Mouse (Mus musculus) lung, adult 2 months (tissue): ENCODE results near the gene Atg10. TPM values are rescaled to one million over a fixed set of nuclear protein-coding genes. Genes with fewer than 3 reads are reported as not detected.

Experiments
- DNase-seq: peaks from one replicate; pipeline ENCODE4 v3.0.0; 2022
- H3K4me1 ChIP-seq: fragments of 200-500 bp; 2 replicates; pipeline ENCODE4 v1.6.1; 2011; ENCODE audit warnings: low read length; ENCODE audit not compliant: control insufficient read depth, insufficient read depth
- H3K4me3 ChIP-seq: fragments of 200-500 bp; replicated peaks from 2 replicates; pipeline ENCODE3; 2011; ENCODE audit warnings: low read depth, mild to moderate bottlenecking, control low read depth, low read length; ENCODE audit errors: extremely low read depth
- CTCF ChIP-seq: fragments of 200-500 bp; IDR thresholded peaks from 2 replicates; pipeline ENCODE4 v1.5.1; 2011; ENCODE audit warnings: mild to moderate bottlenecking, low read length, control low read depth; ENCODE audit not compliant: insufficient read depth
- POLR2A ChIP-seq: fragments of 200-500 bp; IDR thresholded peaks from 2 replicates; pipeline ENCODE4 v1.6.1; 2011; ENCODE audit warnings: low read depth, mild to moderate bottlenecking, control low read depth, low read length, borderline replicate concordance; ENCODE audit errors: extremely low read depth
- WGBS: fragments of 180-500 bp; shearing (Covaris S2); methylation state at CpG from one replicate; pipeline ENCODE4 v1.1.7; 2018; 5-methylcytosine and 5-hydroxymethylcytosine counted together
- polyA plus RNA-seq: library from polyadenylated mRNA; depleted of rRNA; stranded (reverse); fragments of >200 nt; gene quantifications from 2 replicates; pipeline ENCODE4 v1.2.3, GENCODE M21; 2012

Atg10 gene
- polyA plus RNA-seq, 1 experiment = 2.8 TPM

DNA sequence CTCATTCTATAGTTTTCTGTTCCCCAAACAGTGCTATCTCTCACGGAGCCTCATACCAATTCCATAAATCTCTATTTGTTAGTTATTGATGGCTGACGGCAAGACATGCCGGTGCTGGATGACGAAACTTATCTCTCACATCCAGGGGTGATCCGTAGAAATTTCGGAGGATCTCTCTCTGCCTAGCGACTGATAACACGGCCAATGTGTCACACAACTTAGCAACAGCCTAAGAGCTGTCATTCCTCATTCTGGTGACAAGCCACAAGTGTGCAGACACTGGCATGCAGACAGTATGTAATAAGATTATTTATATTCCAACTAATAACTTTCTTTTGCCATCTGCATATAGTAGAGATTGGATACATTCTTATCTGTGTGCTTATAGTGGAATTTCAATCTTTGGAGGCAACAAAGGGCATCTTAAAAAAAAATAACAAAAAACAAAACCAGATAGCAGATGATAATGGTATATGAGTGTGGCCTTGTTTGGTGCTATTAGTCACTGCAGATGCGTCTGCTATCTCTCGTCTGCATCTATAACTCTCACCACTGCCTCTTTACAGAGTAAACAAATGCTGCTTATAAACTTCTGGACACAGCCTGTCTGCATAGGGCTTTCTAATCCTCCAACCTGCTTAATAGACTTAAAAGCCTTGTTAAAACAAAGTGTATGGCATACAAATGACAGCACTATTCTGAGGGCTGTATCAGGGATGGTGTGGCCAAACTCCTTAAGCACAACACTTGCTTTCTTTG, 253.3 kb downstream of the Atg10 start:
- no peak for DNase-seq
- Histone ChIP-seq H3K4me3 (no peak overlapping the region), H3K4me1 (no peaks in the 10 kb centered on the region)
- TF ChIP-seq CTCF (no peak), POLR2A (no peak)
- 57% methylated on average over 10 of the region's 10 CpGs for WGBS

GRCm38 (mm10) chr13:90968940-90969339, 254.8 kb downstream of the Atg10 start:
- Histone ChIP-seq H3K4me3 (no peak overlapping the region), H3K4me1 (no peaks in the 10 kb centered on the region)
- 72% methylated on average over 4 of the region's 4 CpGs for WGBS
- no peak for DNase-seq
- TF ChIP-seq CTCF (no peak), POLR2A (no peak)

- Histone ChIP-seq H3K4me3 (no peak overlapping the region), H3K4me1 (no peaks in the 10 kb centered on the region)
- WGBS = 7% methylated on average over 4 of the region's 4 CpGs
- DNase-seq = peak; percentile 62
- TF ChIP-seq CTCF = peak; percentile 83
- no peak for TF ChIP-seq POLR2A
Measured at GRCm38 (mm10) chr13:90967422-90967821, 256.3 kb downstream of the Atg10 start.

DNA sequence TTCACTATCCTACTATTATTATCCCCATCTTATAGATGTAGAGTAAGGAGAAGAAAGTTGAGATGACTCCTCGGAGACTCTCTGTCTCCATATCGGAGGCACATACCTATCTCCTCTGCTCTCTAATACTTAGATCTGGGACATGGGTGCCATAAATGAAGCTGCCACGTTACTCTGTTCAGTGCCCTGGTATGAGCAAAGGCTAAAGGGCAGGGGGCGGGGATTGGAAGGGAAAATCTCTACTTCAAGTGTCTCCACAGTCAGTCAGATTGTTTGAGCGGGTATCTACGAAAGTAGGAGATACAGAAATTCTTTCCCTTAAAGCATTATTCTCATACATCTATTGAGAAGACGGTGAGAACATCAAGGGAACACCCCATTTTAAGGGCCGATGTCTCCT, 257.8 kb downstream of the Atg10 start:
- Histone ChIP-seq H3K4me3 (no peak overlapping the region), H3K4me1 (no peaks in the 10 kb centered on the region)
- TF ChIP-seq CTCF = no peak
- TF ChIP-seq POLR2A = no peak
- WGBS = 82% methylated on average over 8 of the region's 8 CpGs
- no peak for DNase-seq

GRCm38 (mm10) chr13:90964511-90964910, 259.3 kb downstream of the Atg10 start:
- H3K4me3 ChIP-seq = no peak overlapping the region
- H3K4me1 ChIP-seq = no peaks in the 10 kb centered on the region
- no peak for DNase-seq
- TF ChIP-seq CTCF (no peak), POLR2A (no peak)
- 70% methylated on average over 4 of the region's 4 CpGs for WGBS

DNA sequence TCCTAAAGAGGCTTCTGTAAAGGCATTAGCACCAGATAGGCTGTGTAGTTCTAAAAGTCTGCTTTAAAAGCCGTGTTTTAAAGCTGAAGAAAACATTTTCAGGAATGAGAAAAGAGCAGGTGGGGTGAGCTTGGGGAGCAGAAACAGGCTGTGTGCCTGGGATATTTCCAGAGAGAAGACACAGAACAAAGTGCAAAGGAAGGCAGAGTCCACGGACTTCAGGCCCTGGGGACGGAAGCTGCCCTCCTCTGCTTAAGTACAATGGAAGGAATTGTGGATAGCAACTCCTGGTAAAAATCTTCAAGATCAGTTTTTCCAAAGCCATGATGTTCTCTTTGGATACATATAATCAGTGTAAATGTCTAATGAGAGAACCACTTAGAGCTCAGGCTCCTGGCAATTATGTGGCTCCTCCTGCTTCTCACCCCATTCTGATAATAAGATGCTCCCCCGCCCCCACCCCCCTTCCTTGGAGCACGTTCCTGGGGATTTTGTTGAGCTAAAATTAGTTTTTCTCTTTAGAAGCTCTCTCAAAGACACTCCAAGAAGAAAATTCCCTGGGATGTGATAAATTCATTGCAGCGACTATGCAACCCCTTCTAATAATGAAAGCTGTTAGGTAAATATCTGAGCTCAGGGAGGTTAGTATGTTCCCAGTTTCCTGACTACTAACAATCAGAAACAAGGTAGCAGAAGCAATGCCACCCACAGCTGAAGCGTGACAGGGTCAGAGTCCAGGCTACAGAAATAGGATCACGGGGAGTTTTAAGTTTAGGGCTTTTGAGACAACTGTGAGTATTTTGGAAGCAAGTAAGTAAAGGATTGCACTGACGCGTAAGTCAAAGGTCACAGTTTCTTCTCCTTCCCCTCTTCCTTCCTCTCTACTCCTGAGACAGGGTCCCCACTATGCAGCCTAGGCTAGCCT, 260.7 kb downstream of the Atg10 start:
- no peak for DNase-seq
- no peak overlapping the region for H3K4me3 ChIP-seq
- TF ChIP-seq POLR2A (no peak), CTCF (no peak)
- no peaks in the 10 kb centered on the region for H3K4me1 ChIP-seq
- WGBS = 67% methylated on average over 10 of the region's 10 CpGs

DNA sequence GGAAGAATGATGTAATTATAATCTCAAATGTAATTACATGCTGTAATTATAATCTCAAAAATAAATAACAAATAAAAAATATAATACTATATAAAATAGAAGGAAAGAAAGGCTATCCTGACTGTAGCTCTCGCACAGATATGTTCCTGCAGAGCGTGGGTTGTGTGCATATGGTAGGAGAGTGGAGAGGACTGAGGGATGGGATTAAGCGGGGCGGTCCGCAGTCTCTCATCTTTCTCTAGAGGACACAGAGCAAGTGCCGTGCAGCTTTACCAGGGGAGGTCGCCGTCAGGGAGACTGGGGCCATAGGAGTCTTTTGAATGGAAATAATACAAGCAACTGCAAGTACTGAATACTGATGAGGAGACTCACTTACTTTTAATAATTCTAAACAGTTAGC, 263.2 kb downstream of the Atg10 start:
- no peak for DNase-seq
- H3K4me1 ChIP-seq = no peaks in the 10 kb centered on the region
- 96% methylated on average over 8 of the region's 8 CpGs for WGBS
- TF ChIP-seq CTCF = no peak
- no peak for TF ChIP-seq POLR2A
- no peak overlapping the region for H3K4me3 ChIP-seq

- WGBS = 65% methylated on average over 2 of the region's 2 CpGs
- Histone ChIP-seq H3K4me1 (no peaks in the 10 kb centered on the region), H3K4me3 (no peak overlapping the region)
- TF ChIP-seq POLR2A (no peak), CTCF (no peak)
- no peak for DNase-seq
Measured at GRCm38 (mm10) chr13:90958894-90959293, 264.9 kb downstream of the Atg10 start.

DNA sequence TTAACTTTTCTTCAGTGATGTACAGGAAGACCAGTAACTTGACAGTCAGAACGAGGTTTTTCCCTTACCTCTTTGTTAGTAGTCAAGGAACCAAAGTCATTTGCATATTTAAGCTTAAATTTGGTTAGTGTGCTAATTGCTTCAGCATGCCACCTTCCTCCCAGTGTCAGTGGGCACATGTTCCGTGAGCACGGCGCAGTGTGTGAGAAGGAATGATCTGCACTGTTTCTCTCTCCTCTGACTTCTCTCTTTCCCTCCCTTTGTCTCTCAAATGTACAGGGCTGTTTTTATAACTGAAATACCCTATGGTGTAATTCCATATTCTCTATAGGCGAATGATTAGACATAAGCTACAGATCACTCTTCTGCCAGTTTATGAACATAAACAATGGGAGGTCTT, 284.2 kb downstream of the Atg10 start:
- WGBS = 83% methylated on average over 5 of the region's 5 CpGs
- TF ChIP-seq POLR2A (no peak), CTCF (no peak)

DNA sequence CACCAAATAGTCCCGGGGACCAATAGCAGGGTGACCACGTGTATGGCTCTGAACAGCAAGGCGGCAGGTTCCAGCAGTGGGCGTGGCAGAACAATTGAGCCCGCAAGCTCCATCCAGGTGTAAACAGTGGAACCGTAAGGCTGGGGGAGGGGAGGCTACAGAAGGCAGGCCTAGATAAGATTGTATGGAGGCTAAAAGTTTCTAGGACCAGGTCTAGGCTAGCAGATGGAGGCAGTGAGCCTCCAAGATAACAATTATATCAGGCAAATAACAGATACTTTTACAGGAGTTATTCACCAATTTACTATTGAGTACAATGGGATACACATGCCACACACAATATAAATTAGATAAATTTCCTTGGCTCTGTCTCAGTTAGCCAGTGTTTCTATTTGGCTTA, 284.6 kb downstream of the Atg10 start:
- DNase-seq = no peak
- H3K4me1 ChIP-seq = no peaks in the 10 kb centered on the region
- no peak overlapping the region for H3K4me3 ChIP-seq
- no peak for TF ChIP-seq CTCF
- no peak for TF ChIP-seq POLR2A
- 54% methylated on average over 6 of the region's 6 CpGs for whole genome bisulfite sequencing

More for the DNA sequence above, 284.2 kb downstream of the Atg10 start:
- no peaks in the 10 kb centered on the region for H3K4me1 ChIP-seq
- no peak for DNase-seq
- H3K4me3 ChIP-seq = no peak overlapping the region

GRCm38 (mm10) chr13:90935852-90936251, 287.9 kb downstream of the Atg10 start:
- no peaks in the 10 kb centered on the region for H3K4me1 ChIP-seq
- no peak overlapping the region for H3K4me3 ChIP-seq
- DNase-seq = no peak
- TF ChIP-seq CTCF = no peak
- no peak for TF ChIP-seq POLR2A
- 72% methylated on average over 7 of the region's 7 CpGs for WGBS
